Mouse (Mus musculus): ENCODE results near the gene Gramd2.

Gene Gramd2

DNA sequence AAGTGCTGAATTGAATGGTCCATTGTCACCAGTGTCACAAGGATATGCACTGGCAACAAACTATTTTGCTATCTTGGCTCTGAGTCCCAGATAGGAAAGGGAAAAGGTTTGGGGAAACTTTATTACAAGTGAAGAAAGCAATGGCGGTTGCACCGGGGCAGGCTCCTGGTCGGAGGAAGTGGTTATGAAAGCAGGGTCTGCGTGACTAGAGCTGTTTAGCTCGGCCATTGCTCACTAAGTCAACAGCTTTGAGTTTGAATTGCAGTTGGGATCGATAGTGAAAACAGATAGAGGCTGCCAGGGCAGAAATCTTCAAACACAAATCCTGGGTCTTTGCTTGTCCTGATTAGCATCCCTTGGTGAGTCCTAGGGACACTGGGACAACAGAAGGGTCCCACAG, 12.0 kb upstream of the Gramd2 start:
- peak; percentile 9 for DNase-seq (ENCODE audit: low read depth, low spot score)

DNA sequence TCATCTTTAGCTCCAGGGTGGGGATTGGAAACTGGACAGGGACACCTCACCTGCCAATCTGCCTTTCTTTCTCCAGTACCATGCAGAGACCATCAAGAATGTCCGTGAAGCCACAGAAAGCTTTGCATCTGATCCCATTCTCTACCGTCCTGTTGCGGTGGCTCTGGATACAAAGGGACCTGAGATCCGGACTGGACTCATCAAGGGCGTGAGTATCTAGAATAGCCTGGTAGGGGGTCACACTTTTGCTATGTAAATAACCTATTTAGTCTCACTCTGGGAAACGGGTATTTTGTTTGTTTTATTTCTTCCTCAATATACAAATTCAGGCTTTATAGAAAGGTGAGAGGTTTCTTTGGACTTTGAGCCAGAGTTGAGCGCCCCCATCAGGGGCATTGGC, 11.5 kb upstream of the Gramd2 start:
- DNase-seq (ENCODE audit: low read depth, low spot score) = peak; percentile 45

DNA sequence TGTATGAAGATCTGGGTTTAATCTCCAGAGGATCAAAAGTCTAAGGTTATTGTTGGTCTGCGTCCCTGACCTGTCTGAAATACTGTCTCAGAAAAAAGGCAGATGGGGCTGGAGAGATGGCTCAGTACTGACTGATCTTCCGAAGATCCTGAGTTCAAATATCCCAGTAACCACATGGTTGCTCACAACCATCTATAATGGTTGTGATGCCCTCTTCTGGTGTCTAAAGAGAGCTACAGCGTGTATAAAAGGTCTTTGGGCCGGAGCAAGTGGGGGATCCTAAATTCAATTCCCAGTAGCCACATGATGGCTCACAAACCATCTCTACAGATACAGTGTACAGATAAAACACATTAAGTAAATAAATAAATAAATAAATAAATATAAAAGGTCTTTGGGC, 10.8 kb upstream of the Gramd2 start:
- DNase-seq (ENCODE audit: low read depth, low spot score) = peak; percentile 64

DNA sequence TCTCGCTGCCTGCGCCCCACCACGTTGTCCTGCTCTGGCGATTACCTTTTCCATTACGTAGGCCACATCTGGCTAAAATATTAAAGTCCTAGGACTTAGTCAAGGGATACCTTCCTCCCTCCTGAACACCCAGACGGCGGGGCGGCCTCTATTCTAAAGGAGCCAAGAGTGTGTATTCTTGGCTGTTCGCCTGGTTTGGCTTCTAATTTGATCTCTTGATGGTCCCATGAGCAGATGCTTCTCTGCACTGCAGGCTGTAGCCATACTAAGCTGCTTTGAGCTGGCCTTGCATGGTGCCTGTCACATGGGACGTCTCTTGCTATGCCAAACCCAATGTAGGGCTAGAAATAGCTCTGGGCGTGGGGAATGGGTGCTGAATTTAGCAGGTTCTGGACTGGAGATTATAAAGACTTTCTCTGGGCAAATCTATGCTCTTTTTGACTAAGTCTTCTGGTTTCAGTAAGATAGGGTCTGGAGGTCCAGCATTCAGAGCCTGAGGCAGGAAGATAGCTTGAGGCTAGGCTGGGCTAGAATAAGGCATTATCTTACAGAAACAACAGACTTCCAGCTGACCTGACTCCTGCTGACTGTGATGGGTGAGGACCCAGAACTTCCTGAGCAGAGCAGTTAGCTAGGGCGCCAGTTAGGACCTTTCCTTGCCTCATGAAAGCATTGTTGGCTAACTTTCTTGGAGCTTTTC, 7.6 kb upstream of the Gramd2 start:
- DNase-seq (ENCODE audit: low read depth, low spot score) = no peak

DNA sequence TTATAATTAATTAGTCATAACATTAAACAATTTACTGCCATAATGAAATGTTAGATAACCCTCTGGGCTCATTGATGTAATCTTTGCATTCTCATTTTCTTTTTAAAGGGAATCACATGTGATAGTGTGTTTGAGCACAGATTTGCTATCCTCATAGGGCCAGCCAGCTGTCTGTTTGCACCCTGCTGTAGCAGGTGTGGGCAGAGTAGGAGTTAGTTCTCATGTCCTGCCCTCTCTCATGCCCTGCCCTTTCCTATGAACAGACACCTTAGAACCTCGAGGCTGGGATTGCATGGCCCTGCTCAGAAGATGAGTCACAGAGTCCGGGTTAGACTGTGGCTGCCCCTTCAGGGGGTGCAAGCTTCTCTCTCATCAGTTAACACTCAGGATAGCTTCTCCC, 6.5 kb upstream of the Gramd2 start:
- DNase-seq (ENCODE audit: low read depth, low spot score) = no peak

DNA sequence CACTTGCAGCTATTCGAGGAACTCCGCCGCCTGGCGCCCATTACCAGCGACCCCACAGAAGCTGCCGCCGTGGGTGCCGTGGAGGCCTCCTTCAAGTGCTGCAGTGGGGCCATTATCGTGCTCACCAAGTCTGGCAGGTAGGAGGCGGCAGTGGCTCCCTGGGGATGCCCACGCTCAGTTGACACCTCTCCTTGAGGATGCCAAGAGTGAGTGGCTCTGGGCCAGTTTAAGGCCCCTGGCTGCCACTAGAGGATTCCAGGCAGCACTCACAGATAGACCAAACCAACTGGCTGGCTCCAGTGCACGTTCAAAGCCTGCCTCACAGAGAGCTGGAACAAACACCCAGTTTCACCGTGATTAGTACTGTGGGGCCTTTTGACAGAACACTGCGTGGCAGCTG, 4.3 kb upstream of the Gramd2 start:
- peak; percentile 11 for DNase-seq (ENCODE audit: low read depth, low spot score)

DNA sequence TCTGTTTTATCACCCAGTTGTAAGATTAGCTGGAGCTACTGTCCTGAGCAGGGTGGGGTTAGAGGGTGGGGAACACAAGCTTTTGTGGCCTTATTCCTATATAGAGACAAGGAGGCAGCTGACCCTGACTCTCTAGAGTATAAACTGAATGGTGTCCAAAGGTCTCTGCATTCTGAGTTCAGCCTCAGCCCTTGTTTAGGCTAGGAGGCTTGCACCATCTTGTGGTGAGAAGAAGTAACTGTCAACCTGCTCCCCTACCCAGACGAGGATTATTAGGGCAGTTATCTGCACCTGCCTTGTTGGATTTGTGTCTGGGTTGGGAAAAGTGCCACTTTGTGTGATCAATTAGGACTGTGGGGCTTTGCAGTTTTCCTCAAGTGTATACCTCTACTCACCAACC, 1.6 kb upstream of the Gramd2 start:
- peak; percentile 78 for DNase-seq (ENCODE audit: low read depth, low spot score)

DNA sequence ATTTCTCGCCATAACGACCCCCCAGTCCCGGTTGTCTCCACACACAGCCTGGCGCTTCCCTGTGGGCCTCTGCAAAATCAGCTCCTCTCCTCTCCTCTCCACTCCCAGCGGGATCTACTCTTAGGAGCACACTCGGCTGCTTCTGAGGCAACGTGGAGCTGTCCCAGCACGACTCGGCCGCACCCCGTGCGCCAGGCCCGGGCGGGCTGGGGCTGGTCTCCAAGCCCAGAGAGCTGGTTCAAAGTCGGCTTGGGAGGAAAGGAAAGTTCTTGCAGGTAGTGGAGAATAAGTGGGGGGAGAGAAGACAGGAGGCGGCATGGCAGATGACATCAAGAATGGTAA, 561 bp downstream of the Gramd2 start:
- peak; percentile 72 for DNase-seq (ENCODE audit: low read depth, low spot score)

DNA sequence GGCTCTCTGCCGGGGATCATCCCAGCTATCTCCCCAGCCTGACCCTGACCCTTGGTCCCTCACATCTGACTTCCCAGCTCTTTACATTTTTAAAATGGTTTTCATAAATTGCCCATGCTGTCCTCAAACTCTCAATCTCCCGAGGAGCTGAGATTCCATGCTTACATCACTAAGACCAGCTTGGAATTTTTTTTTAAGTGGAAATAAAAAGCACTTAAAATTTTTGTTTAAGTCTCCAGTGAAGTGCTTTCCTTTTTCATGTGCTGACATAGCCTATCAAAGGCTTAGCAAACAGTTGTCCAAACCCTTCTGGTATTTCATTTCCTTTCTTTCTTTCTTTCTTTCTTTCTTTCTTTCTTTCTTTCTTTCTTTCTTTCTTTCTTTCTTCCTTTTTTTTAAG, 4.1 kb downstream of the Gramd2 start:
- DNase-seq (ENCODE audit: low read depth, low spot score) = no peak

DNA sequence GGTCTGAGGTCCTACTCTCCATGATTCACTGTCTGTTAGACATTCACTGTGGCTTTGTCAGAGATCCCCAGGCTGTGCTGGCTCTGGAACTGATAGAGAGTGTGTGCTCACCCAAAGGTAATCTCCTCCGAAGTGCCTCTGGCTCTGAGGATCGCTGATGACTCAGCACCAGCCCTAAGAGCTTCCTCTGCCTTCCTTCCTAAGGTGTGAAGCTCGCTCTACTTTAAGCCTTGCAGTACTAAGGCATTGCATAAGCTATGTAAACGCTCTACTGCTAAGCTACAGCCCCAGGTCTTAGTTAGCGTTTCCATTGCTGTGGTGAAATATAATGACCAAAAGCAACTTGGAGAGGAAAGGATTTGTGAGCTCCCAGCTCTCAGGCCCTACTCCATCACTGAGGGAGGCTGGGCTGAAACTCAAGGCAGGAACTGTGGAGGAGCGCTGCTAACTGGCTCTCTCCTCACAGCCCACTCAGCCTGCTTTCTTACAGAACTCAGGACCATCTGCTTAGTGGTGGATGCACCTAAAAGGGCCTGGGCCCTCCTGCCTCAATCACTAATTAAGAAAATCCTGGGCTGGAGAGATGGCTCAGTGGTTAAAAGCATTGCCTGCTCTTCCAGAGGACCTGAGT, 7.6 kb downstream of the Gramd2 start:
- DNase-seq (ENCODE audit: low read depth, low spot score) = no peak

DNA sequence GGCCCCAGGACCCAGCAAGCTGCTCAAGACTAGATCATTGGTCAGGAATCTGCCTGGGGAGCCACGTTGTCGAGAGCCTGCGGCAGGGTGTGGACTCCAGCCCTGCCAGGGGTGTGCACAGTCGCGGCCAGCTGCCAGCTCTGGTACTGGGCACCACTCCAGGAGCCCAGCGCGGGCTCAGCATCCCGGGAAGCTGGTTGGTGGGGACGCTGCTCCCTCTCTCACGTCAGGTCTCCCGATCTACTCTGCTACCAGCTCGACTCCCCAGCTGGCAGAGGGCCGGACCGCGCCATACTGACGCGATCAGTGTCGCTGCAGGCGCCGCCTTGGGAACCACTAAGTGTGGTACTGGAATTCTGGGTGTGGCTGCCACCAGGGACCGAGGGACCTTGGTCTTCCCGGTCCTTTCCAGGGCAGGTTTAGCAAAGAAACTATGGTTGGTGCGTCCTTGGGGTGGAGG, 11.7 kb downstream of the Gramd2 start:
- DNase-seq (ENCODE audit: low read depth, low spot score) = peak; percentile 78

DNA sequence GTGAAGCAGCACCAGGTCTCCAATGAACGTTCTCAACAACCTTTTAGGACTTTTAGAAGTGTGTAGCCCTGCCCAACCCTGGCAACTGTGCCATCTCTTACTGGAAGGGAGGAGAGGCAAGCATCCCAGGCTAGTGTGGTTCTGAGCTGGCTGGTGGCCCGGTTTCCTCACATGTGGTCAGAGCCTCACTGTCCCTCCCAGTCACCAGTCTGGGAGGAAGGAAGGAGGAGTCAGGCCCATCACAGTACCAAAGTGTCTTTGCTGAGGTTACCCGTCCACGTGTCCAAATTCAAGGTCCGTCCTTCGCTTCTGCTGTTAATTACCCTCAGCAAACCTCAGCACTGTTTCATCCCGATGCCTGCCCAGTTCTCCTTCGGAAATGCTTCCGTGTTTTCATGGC, 12.2 kb downstream of the Gramd2 start:
- DNase-seq (ENCODE audit: low read depth, low spot score) = no peak

DNA sequence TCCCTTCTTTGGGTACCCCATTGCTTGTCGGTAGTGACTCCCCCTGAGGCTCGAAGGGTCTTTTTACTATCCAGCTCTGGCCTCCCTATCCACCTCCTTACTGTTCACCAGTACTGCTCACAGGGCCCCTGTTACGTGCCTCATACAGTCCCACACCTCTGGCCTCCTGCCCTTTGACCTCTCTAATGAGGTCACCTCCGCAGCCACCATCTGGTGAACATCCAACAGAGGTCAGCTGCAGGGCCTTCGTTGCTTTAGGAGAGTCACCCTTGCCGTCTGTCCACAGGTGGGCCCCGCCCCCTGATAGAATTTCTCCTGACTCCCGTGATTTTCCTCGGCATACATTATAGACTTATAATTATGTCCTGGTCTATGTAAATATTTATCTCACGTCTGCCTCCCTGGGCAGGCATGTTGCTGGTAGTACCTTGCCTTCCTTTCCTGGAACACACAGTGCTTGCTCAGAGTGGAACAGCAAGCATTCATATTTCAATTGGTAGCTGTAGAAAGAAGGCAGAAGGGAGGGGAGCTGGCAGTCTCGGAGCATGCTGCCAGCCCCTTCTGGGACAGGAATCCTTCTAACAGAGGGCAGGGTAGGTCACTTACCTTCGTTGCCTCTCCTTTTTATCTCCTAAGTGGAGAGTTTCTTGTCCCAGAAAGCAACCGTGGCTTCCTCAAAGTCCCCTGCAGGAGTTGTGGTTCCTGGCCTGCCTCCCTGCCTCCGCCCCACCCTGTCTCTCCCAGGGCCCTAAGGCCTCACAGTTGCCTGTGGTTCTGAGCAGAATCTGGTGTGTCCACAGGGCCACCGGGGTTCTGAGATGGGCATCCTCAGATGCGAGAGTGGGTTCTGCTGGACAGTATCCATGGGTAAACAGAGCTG, 14.9 kb downstream of the Gramd2 start:
- DNase-seq (ENCODE audit: low read depth, low spot score) = no peak

DNA sequence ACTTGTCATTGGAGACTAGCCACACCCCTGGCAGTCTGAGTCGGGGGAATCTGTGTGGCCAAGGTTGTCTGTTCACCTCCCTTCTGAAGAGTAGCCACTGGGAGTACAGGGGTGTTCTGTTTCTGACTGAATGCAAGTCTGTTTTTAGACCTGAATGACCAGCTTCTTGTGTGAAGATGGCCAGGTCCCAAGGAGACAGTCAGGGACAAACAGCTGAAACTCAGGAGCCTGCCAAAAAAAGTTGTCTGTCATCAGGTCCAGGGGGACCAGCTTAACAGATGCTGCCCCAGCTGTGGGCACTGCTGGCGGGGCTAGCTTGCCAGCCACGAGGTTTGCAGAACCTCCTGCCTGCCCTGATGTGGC, 15.5 kb downstream of the Gramd2 start:
- DNase-seq (ENCODE audit: low read depth, low spot score) = no peak

DNA sequence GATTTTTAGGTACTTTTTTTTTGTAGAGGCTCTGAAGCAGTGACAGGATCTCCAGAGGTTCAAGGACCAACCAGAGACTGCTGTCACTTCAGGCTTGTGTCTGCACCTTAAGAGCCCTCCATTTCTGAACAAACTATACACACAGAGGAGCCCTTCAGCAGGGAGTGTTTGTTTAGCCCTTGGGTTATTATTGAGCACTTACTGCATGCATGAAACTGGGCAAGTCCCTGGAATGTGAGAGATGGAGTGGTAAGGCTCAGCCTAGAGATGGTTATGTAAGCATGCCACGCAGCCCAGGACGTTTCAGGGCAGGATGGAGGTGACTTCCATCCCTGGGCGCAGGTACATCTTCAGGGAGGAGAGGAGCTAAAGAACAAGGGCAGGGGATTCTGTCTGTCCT, 16.4 kb downstream of the Gramd2 start:
- DNase-seq (ENCODE audit: low read depth, low spot score) = no peak

DNA sequence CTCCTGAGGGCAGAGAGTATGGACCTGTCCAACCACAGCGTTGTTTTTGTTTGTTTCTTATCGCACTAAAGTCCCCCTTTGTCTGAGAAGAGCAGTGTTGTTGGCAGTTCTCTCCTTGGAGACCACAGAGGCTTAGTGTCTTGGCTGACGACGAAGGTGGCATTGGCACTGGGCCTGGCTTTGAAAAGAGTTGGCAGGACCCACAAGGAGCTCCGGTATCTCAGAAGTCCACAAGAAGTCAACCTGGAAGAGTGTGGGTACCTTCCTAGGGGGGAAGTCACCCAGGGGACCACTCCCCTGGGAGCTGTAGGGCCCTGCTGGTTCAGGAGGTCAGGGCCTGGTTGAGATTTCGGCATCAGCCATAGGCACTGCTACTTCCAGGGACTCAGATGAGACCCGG, 21.1 kb downstream of the Gramd2 start:
- DNase-seq (ENCODE audit: low read depth, low spot score) = no peak

DNA sequence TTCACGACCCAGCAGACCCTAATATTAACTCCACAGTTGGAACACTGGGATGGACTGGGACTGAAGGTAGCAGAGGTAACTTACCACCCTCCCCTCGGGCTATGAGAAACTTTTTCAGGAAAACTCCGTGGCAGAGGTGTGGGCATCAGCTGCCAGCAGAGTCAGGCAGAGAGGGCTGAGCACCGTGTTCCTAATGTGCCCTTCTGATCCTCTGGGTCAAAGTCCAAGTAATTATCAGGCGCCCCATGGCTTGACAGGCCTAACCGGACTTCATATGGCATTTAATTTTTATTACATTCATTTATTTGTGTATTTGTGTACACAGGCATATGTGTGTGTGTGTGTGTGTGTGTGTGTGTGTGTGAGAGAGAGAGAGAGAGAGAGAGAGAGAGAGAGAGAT, 23.2 kb downstream of the Gramd2 start:
- no peak for DNase-seq (ENCODE audit: low read depth, low spot score)

DNA sequence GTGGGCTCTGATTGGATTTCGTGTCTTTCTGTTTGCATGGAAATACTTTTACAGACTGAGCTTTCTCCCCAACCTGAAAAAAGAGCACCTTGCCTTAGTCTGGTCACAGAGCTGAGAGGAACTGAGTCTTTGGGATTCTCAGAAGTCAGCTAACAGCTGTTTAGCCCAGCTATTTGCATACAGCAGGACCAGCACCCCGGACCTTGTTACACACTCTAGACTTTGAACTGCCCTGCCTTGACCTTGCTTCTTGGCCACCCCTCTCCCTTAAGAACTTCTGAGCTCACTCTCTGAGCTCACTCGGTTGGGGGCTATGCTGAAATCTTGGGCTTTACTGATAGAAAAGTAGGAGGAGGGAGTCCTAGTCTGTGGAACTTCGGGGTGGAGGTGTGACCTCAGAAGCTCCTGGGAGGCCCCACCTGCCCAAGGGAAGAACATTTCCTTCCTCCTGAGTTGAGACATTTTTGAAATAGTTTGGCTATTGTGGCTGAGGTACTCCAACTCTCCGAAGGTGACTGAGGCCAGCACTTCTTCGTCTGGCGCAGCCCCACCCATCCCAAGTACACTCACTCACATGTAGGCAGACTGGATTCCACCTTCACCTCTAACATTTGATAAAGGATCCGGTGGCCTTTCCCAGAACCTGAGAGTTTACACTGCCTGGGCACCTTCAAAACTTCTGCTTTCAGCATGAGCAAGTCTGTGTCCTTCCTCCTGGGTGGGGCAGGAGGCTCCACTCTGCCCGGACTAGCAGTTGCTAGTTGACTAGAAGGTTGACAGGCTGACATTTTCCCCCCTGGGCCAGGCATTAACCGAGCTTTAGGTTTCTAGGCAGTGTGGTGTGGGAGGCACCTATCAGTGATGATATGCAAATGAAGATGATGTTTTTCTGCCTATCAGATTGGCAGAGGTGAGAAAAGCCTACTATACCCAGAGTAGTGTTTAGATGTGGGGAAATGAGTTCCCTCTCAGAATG, 27.2 kb downstream of the Gramd2 start:
- DNase-seq (ENCODE audit: low read depth, low spot score) = peak; percentile 83

DNA sequence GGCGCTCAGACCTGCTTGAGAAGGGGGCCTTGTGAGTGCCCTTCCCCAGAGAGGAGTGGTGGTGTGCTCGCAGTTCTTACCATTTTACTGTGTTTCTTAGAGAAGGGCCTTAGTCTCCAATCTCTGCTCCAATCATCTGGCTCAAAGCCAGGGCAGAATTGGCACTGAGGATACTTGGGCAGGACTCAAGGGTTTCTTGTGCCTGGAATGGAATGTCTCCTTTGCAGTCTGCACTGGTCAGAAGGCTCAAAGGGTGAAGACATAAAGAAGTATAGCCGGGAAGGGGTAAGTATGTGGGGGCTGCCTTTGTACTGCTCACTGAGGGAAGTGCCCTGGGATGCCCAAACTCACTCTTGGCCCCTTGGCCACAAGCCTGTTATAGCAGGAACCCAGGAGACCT, 29.3 kb downstream of the Gramd2 start:
- no peak for DNase-seq (ENCODE audit: low read depth, low spot score)

DNA sequence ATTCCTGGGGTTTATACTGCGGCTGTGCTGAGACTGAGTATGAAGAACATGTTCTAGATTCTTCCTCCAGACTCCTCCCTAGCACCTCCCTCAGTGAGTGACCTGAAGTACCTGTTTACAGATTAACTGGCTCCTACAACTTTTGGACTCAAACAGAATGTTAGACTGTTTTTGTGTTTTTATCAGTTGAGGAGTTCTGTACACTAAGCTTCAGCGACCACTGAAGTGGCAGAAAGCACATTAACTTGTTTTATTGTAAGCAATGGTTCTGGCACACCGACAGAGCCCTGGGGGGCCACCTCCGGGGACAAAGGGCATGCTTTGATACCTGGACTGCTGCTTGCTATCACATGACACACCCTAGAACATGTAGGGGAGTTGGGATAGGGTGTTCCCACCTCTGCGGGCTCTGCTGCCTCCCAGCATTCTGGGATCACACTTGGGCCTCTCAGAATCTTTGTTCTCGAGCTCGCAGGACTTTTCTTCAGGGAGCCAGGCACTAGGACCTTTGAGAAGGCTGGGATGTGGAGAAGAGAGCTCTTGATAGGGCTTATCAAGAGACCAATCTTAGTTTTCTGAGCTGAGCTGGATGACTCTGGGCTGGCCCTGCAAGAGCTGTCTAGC, 36.4 kb downstream of the Gramd2 start:
- DNase-seq (ENCODE audit: low read depth, low spot score) = no peak

DNA sequence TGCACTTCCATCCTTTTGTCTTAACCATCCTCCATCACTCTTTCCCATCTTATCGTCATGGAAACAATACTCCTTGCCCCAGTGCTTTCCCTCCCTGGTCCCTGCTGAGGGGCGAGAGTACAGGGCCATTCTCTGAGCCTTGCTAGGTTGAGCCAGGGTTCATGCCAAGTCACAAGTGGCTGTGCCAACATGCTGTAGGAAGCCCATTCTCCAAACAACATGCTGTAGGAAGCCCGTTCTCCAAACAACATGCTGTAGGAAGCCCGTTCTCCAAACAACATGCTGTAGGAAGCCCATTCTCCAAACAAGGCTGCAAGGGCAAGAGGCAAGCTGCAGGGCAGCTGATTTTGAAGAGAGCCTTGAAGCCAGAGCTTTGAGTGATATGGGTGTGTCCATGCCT, 38.3 kb downstream of the Gramd2 start:
- no peak for DNase-seq (ENCODE audit: low read depth, low spot score)

Data from ZHBTc4 (cell line).